Mouse (Mus musculus) small intestine, adult 2 months (tissue): ENCODE data around the gene Tox2.

Experiments
- CTCF ChIP-seq: fragments of 200-500 bp; IDR thresholded peaks from 2 replicates; pipeline ENCODE4 v1.5.1; 2012; ENCODE audit warnings: low read depth, mild to moderate bottlenecking, control low read depth, inconsistent platforms, low read length, moderate library complexity, mixed read lengths; ENCODE audit not compliant: insufficient replicate concordance, insufficient read length; ENCODE audit errors: extremely low read depth
- POLR2A ChIP-seq: fragments of 200-500 bp; IDR thresholded peaks from 2 replicates; pipeline ENCODE4 v1.6.1; 2012; ENCODE audit warnings: low read depth, mild to moderate bottlenecking, control low read depth, inconsistent platforms, low read length, moderate library complexity

DNA sequence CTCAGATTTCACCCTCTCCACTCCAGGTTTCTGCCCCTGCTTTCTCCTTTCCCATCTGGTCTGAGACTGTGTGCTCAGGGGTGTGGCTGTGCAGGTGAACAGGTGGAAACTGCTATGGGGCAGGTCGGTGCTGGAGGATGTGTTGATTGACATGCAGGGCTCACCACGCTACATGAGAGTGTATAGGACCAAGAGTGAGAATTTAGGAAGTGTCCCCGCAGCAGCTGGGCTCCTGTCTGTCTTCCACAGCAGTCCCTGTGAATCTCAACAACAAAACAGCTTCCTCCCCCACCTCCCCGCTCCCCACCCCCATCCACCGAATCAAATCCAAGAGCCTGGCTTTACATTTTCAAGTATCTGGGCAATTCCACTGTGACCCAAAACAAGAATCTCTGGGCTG lies 13.3 kb upstream of the Tox2 start:
- TF ChIP-seq CTCF (no peak), POLR2A (no peak)
